Mouse (Mus musculus) MEL (cell line): ENCODE results near the gene Uqcc3. TPM values are rescaled to one million over a fixed set of nuclear protein-coding genes. Genes with fewer than 3 reads are reported as not detected.
A peak's percentile ranks its signal among the peaks of the same experiment; 100 is the strongest.

Experiments
- DNase-seq: peaks from one replicate; pipeline ENCODE4 v3.0.0; 2011; ENCODE audit warnings: low read depth, low spot score
- H3K27ac ChIP-seq: 2 replicates; pipeline ENCODE4 v1.5.1; 2012; ENCODE audit warnings: low read depth, mild to moderate bottlenecking, control low read depth, low read length, moderate library complexity; ENCODE audit not compliant: control insufficient read depth
- H3K27me3 ChIP-seq, 2 experiments: fragments of 150-350 bp in 1 of 2; sonication (generic) in 1 of 2; 2 replicates each; pipeline ENCODE4 v1.6.1; 2012; ENCODE audit warnings: low read length in 2 of 2, mild to moderate bottlenecking in 2 of 2, improper control_type of control experiment in 1 of 2, moderate library complexity in 1 of 2; ENCODE audit not compliant: insufficient read depth in 2 of 2, control insufficient read depth in 1 of 2
- H3K36me3 ChIP-seq, 2 experiments: 2 replicates each; pipeline ENCODE4 v1.6.1; 2012 to 2014; ENCODE audit warnings: low read length in 2 of 2, improper control_type of control experiment in 1 of 2, inconsistent platforms in 1 of 2, mild to moderate bottlenecking in 1 of 2; ENCODE audit not compliant: insufficient read depth in 2 of 2, control insufficient read depth in 1 of 2
- H3K4me1 ChIP-seq, 2 experiments: fragments of 150-350 bp in 1 of 2; sonication (generic) in 1 of 2; 2 replicates each; pipeline ENCODE4 v1.6.1; 2012; ENCODE audit warnings: low read length in 2 of 2, improper control_type of control experiment in 1 of 2, mild to moderate bottlenecking in 1 of 2; ENCODE audit not compliant: insufficient read depth in 2 of 2, control insufficient read depth in 1 of 2
- H3K4me3 ChIP-seq, 2 experiments: fragments of 150-350 bp in 1 of 2; sonication (generic) in 1 of 2; 2 replicates each; pipeline ENCODE4 v1.5.1; 2012; ENCODE audit warnings: low read depth in 2 of 2, low read length in 2 of 2, mild to moderate bottlenecking in 2 of 2, moderate library complexity in 2 of 2, control low read depth in 1 of 2, improper control_type of control experiment in 1 of 2; ENCODE audit not compliant: control insufficient read depth in 1 of 2, insufficient read depth in 1 of 2
- H3K79me2 ChIP-seq: 2 replicates; pipeline ENCODE4 v1.6.1; 2012; ENCODE audit warnings: mild to moderate bottlenecking, low read length, moderate library complexity; ENCODE audit not compliant: control insufficient read depth, poor library complexity, insufficient read depth
- H3K9ac ChIP-seq: 2 replicates; pipeline ENCODE4 v1.6.1; 2012; ENCODE audit warnings: low read depth, mild to moderate bottlenecking, control low read depth, low read length, moderate library complexity; ENCODE audit not compliant: control insufficient read depth, poor library complexity, severe bottlenecking
- H3K9me3 ChIP-seq: fragments of 150-350 bp; sonication (generic); replicated peaks from 2 replicates; pipeline ENCODE4 v1.6.1; 2012; ENCODE audit warnings: mild to moderate bottlenecking, low read length, improper control_type of control experiment, moderate library complexity; ENCODE audit not compliant: insufficient read depth
- BHLHE40 ChIP-seq: IDR thresholded peaks from 2 replicates; pipeline ENCODE4 v1.6.1; 2012; ENCODE audit warnings: low read depth, mild to moderate bottlenecking, inconsistent platforms, low read length, improper control_type of control experiment, borderline replicate concordance
- CHD1 ChIP-seq: IDR thresholded peaks from 2 replicates; pipeline ENCODE4 v1.6.1; 2012; ENCODE audit warnings: low read depth, mild to moderate bottlenecking, inconsistent platforms, low read length, improper control_type of control experiment
- CHD2 ChIP-seq: IDR thresholded peaks from 2 replicates; pipeline ENCODE4 v1.6.1; 2011; ENCODE audit warnings: low read length, improper control_type of control experiment
- CTCF ChIP-seq, 3 experiments: IDR thresholded peaks in 2 of 3; conservative IDR thresholded peaks in 1 of 3; 2 replicates each; pipeline ENCODE4 v1.5.1; 2011 to 2012; ENCODE audit warnings: low read length in 3 of 3, low read depth in 2 of 3, mild to moderate bottlenecking in 2 of 3, improper control_type of control experiment in 1 of 3, inconsistent platforms in 1 of 3, mixed read lengths in 1 of 3, moderate library complexity in 1 of 3; ENCODE audit not compliant: control insufficient read depth in 1 of 3, insufficient read depth in 1 of 3, poor library complexity in 1 of 3, severe bottlenecking in 1 of 3
- E2F4 ChIP-seq: IDR thresholded peaks from 2 replicates; pipeline ENCODE4 v1.6.1; 2011; ENCODE audit warnings: low read depth, low read length, improper control_type of control experiment, borderline replicate concordance
- ETS1 ChIP-seq: IDR thresholded peaks from 2 replicates; pipeline ENCODE4 v1.6.1; 2012; ENCODE audit warnings: low read depth, mild to moderate bottlenecking, inconsistent platforms, low read length, improper control_type of control experiment, moderate library complexity
- GABPA ChIP-seq: IDR thresholded peaks from 2 replicates; pipeline ENCODE4 v1.6.1; 2012; ENCODE audit warnings: low read depth, mild to moderate bottlenecking, inconsistent platforms, low read length, improper control_type of control experiment, moderate library complexity
- GATA1 ChIP-seq: IDR thresholded peaks from 2 replicates; pipeline ENCODE4 v1.6.1; 2011; ENCODE audit warnings: low read depth, low read length, improper control_type of control experiment
- HCFC1 ChIP-seq: IDR thresholded peaks from 2 replicates; pipeline ENCODE4 v1.6.1; 2012; ENCODE audit warnings: low read depth, mild to moderate bottlenecking, inconsistent platforms, low read length, improper control_type of control experiment, moderate library complexity
- JUND ChIP-seq: IDR thresholded peaks from 2 replicates; pipeline ENCODE4 v1.6.1; 2011; ENCODE audit warnings: low read depth, mild to moderate bottlenecking, improper control_type of control experiment, low read length
- MXI1 ChIP-seq: IDR thresholded peaks from 2 replicates; pipeline ENCODE4 v1.6.1; 2011; ENCODE audit warnings: mild to moderate bottlenecking, low read depth, low read length, improper control_type of control experiment
- NELFE ChIP-seq: IDR thresholded peaks from 2 replicates; pipeline ENCODE4 v1.6.1; 2011; ENCODE audit warnings: low read depth, low read length, improper control_type of control experiment
- POLR2AphosphoS5 ChIP-seq: IDR thresholded peaks from 2 replicates; pipeline ENCODE4 v1.6.1; 2012; ENCODE audit warnings: low read depth, borderline replicate concordance, mild to moderate bottlenecking, inconsistent platforms, low read length, moderate library complexity, mixed read lengths
- SIN3A ChIP-seq: IDR thresholded peaks from 2 replicates; pipeline ENCODE4 v1.6.1; 2012; ENCODE audit warnings: low read length, improper control_type of control experiment, inconsistent platforms
- TAL1 ChIP-seq: IDR thresholded peaks from 2 replicates; pipeline ENCODE4 v1.6.1; 2012; ENCODE audit warnings: mild to moderate bottlenecking, inconsistent platforms, low read length, moderate library complexity, mixed read lengths
- TBP ChIP-seq: IDR thresholded peaks from 2 replicates; pipeline ENCODE4 v1.8.0; 2011; ENCODE audit warnings: low read depth, low read length, improper control_type of control experiment
- UBTF ChIP-seq: IDR thresholded peaks from 2 replicates; pipeline ENCODE4 v1.6.1; 2012; ENCODE audit warnings: low read depth, mild to moderate bottlenecking, inconsistent platforms, low read length, improper control_type of control experiment, moderate library complexity, borderline replicate concordance; ENCODE audit not compliant: insufficient read depth
- USF2 ChIP-seq, 2 experiments: IDR thresholded peaks; 2 replicates each; pipeline ENCODE4 v1.6.1; 2011 to 2012; ENCODE audit warnings: improper control_type of control experiment in 2 of 2, low read length in 2 of 2, borderline replicate concordance in 1 of 2, inconsistent platforms in 1 of 2, low read depth in 1 of 2, mild to moderate bottlenecking in 1 of 2; ENCODE audit not compliant: insufficient read depth in 1 of 2
- ZC3H11A ChIP-seq: IDR thresholded peaks from 2 replicates; pipeline ENCODE4 v1.6.1; 2012; ENCODE audit warnings: low read depth, mild to moderate bottlenecking, inconsistent platforms, low read length, improper control_type of control experiment
- ZKSCAN1 ChIP-seq: IDR thresholded peaks from 2 replicates; pipeline ENCODE4 v1.6.1; 2012; ENCODE audit warnings: low read depth, mild to moderate bottlenecking, inconsistent platforms, low read length, improper control_type of control experiment, moderate library complexity
- polyA plus RNA-seq, 2 experiments: library from polyadenylated mRNA; stranded (reverse) in 1 of 2; unstranded in 1 of 2; fragments of >175 nt in 1 of 2; fragments of >200 nt in 1 of 2; gene quantifications; 2 replicates each; pipeline versions ENCODE4 v1.2.1 to v1.2.4; 2012; ENCODE audit warnings: low replicate concordance in 2 of 2, low read depth in 1 of 2; ENCODE audit not compliant: insufficient read length in 2 of 2, insufficient read depth in 1 of 2, missing spikeins in 1 of 2
- total RNA-seq: library from RNA; depleted of rRNA; stranded (reverse); fragments of 300-350 nt; gene quantifications from 2 replicates; pipeline ENCODE4 v1.2.3, GENCODE M21; 2012

Gene Uqcc3
- total and polyA plus RNA-seq, 3 experiments, result 49.4 to 55.0 TPM; not detected in 1

- Histone ChIP-seq H3K4me3 (peak within 1 kb of the TSS; percentile 77 to 96), H3K79me2 (no peaks in the 10 kb centered on the region; the same call in 1 of the 2 replicates), H3K27me3 (no peaks in the 10 kb centered on the region), H3K9ac (peak within 1 kb of the TSS; percentile 91), H3K4me1 (peaks cover 3 to 17% of the 10 kb centered on the region in 2 experiments), H3K36me3 (peaks cover 2 to 14% of the 10 kb centered on the region in 2 experiments), H3K9me3 (no peaks in the 10 kb centered on the region), H3K27ac (no peak within 1 kb of the TSS; the same call in 1 of the 2 replicates)
- no peak for DNase-seq
- no peak for TF ChIP-seq UBTF
- TF ChIP-seq NELFE, result no peak
- TF ChIP-seq TBP, result no peak
- no peak for TF ChIP-seq CTCF (IDR thresholded peaks at IDR 0.05 in 2 of 3, conservative IDR thresholded peaks at IDR 0.05 in 1 of 3; ENCODE audit: control insufficient read depth in 1 of 3, insufficient read depth in 1 of 3, low read depth in 2 of 3, low read length in 3 of 3, poor library complexity in 1 of 3, severe bottlenecking in 1 of 3)
- no peak for TF ChIP-seq ETS1
- no peak for TF ChIP-seq USF2 (IDR thresholded peaks at IDR 0.05; ENCODE audit: borderline replicate concordance in 1 of 2, insufficient read depth in 1 of 2, low read depth in 1 of 2, low read length in 2 of 2)
- no peak for TF ChIP-seq GATA1
- no peak for TF ChIP-seq ZC3H11A
- TF ChIP-seq POLR2AphosphoS5, result no peak
- no peak for TF ChIP-seq SIN3A
- no peak for TF ChIP-seq CHD2
- TF ChIP-seq HCFC1, result no peak
- TF ChIP-seq JUND, result no peak
- TF ChIP-seq E2F4, result no peak
- no peak for TF ChIP-seq GABPA
- no peak for TF ChIP-seq BHLHE40
- TF ChIP-seq MXI1, result no peak
- no peak for TF ChIP-seq CHD1
- TF ChIP-seq TAL1, result no peak
- TF ChIP-seq ZKSCAN1, result no peak
Observed at GRCm38 (mm10) chr19:8839103-8839907, 41.4 kb downstream of the Uqcc3 start, which contains the start of gene Gng3. TSS of gene Gng3 (minus strand) at chr19:8839194.
